Mouse (Mus musculus): Measurements from ENCODE around the gene Arhgef6. TPM values are rescaled to one million over a fixed set of nuclear protein-coding genes. Genes with fewer than 3 reads are reported as not detected.

Arhgef6 gene
- polyA plus RNA-seq, 1 experiment from 2014 or later, result 6.6 TPM

DNA sequence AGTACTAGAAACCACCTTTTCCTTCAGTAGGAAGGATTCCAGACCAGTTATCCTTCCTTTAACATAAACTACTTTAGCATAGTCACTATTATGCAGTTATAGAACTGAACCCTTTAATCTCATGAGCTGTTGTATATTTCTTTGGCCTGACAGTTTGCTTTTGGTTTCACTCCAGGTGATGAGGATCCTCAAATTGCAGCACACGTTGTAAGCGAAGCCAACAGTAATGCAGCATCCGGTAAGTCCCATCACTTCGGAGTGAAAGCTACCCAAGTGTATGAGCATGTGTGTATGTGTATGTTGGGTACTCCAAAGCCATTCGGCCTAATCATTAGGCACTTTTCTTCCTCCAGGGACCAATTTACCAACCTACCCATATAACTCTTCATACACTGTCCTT is 119.0 kb downstream of the Arhgef6 start:
- Histone ChIP-seq H3K9ac (replicated peaks) (no peak overlapping the region), H3K4me1 (no peaks in the 10 kb centered on the region), H3K4me2 (replicated peaks) (no peak overlapping the region), H3K9me3 (no peaks in the 10 kb centered on the region), H3K27ac (replicated peaks) (no peak overlapping the region), H3K27me3 (no peaks in the 10 kb centered on the region), H3K4me3 (no peak overlapping the region), H3K36me3 (no peaks in the 10 kb centered on the region)
- no peak for ATAC-seq (ENCODE audit: low FRiP score, low read depth)
- 94% methylated on average over 5 of the region's 5 CpGs for WGBS

DNA sequence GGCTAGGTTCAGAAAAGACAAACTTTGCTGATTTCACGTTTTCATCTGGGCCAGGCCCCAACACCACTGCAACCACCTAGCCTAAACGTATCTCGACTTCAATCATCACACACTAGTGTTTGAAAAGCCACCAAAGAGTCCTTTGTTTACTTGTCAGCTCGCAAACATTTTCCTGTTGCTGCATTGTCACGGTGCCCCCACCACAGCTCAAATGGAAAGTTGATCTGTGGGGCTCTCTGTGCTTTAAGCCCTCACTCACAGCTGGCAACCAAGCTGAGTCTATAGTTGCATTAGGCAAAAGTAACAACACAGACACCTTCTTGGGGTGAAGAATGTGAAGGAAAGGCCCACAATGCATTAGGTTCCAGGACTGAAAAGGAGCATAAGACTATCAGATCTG is 122.3 kb downstream of the Arhgef6 start:
- WGBS, result 68% methylated on average over 5 of the region's 5 CpGs
- Histone ChIP-seq H3K4me2 (replicated peaks) (no peak overlapping the region), H3K9ac (replicated peaks) (no peak overlapping the region), H3K4me3 (no peak overlapping the region), H3K27me3 (no peaks in the 10 kb centered on the region), H3K4me1 (no peaks in the 10 kb centered on the region), H3K36me3 (no peaks in the 10 kb centered on the region), H3K27ac (replicated peaks) (no peak overlapping the region), H3K9me3 (no peaks in the 10 kb centered on the region)
- ATAC-seq (ENCODE audit: low FRiP score, low read depth), result no peak

DNA sequence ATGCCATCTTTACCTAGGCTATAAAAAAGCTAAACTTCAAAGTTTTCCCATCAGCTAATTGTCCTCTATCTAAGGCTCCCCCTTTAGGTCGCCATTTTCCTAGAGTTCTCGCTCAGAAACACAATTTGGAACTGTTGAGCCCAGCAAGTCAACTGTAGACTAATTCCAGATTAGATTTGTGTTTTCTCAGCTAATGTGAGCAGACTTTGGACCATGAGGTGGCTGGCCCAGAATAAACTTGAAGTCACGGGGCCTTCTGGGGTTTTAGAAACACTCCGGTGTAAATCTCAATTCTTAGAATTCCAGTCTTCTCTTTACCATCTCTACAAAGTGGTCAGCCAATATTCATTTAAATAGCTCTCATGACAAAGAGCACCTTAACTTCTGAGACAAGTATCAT is 123.0 kb downstream of the Arhgef6 start:
- ATAC-seq (ENCODE audit: low FRiP score, low read depth), result no peak

DNA sequence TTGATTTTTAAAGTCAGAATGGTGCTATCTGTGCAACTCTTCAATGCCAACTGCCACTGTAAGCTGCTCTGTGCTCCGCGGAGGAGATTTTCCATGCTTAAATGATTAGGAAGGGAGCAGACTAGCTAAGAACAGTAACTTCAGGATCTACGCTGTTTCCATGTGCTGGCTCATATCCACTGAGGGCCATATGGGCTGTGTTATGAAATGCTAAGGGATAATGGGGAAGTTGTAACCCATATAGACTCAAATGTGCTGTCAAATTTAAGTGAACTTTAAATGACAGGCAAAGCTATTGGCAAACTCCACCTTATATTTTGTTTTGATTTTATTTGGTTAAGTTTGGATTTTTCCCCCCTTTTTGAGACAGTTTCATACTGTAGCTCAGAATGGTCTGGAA is 125.7 kb downstream of the Arhgef6 start:
- ATAC-seq (ENCODE audit: low FRiP score, low read depth), result no peak
- Histone ChIP-seq H3K4me1 (no peaks in the 10 kb centered on the region), H3K27me3 (no peaks in the 10 kb centered on the region)

More for the DNA sequence above, 123.0 kb downstream of the Arhgef6 start:
- H3K27ac ChIP-seq (replicated peaks), result no peak overlapping the region
- no peak overlapping the region for H3K4me3 ChIP-seq
- no peaks in the 10 kb centered on the region for H3K4me1 ChIP-seq
- no peaks in the 10 kb centered on the region for H3K36me3 ChIP-seq
- no peaks in the 10 kb centered on the region for H3K9me3 ChIP-seq
- no peaks in the 10 kb centered on the region for H3K27me3 ChIP-seq
- H3K9ac ChIP-seq (replicated peaks), result no peak overlapping the region
- H3K4me2 ChIP-seq (replicated peaks), result no peak overlapping the region
- 87% methylated on average over 4 of the region's 4 CpGs for WGBS

DNA sequence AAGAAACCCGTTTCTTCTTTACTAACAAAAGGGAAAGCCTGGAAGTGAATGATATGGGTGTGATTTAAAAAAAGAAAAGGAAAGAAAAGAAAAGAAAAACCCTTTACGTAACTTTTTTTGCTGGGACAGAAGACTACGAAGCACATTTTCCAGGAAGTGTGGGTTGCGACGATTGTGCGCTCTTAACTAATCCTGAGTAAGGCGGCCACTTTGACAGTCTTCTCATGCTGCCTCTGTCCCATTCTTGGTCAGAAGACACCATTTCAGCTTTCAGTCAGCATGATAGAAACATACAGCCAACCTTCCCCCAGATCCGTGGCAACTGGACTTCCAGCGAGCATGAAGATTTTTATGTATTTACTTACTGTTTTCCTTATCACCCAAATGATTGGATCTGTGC is 126.7 kb downstream of the Arhgef6 start, which contains the start of gene Cd40lg:
TSS of gene Cd40lg (plus strand) at position 268 of the 400 bp plus-strand sequence.
- Histone ChIP-seq H3K4me1 (no peaks in the 10 kb centered on the region), H3K27ac (replicated peaks) (no peak within 1 kb of the TSS), H3K4me3 (no peak within 1 kb of the TSS), H3K9me3 (no peaks in the 10 kb centered on the region), H3K4me2 (replicated peaks) (no peak within 1 kb of the TSS), H3K27me3 (no peaks in the 10 kb centered on the region), H3K9ac (replicated peaks) (no peak within 1 kb of the TSS), H3K36me3 (no peaks in the 10 kb centered on the region)
- 90% methylated on average over 9 of the region's 9 CpGs for WGBS
- no peak for ATAC-seq (ENCODE audit: low FRiP score, low read depth)

More for the DNA sequence above, 125.7 kb downstream of the Arhgef6 start:
- Histone ChIP-seq H3K36me3 (no peaks in the 10 kb centered on the region), H3K27ac (replicated peaks) (no peak overlapping the region), H3K9ac (replicated peaks) (no peak overlapping the region), H3K4me3 (no peak overlapping the region), H3K9me3 (no peaks in the 10 kb centered on the region), H3K4me2 (replicated peaks) (no peak overlapping the region)
- WGBS, result 81% methylated on average over 3 of the region's 3 CpGs

DNA sequence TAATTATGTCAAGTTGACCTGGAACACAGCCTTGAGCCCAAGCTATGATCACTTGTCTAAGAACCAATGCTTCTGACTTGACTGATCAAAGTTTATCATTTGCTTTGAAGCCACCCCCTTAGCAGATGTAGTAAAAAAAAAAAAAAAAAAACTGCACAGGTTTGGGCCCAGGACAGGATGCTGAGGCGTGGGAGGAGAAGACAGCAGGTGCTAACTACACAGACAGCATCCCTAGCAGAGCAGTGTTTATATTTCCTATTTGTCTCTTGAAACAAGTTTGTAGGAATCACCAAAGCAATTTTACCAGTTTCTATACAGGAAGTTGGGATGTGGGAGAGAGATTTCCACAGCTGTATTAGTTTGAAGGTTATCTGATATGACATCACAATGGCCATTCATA is 127.9 kb downstream of the Arhgef6 start:
- no peaks in the 10 kb centered on the region for H3K9me3 ChIP-seq
- no peak overlapping the region for H3K27ac ChIP-seq (replicated peaks)
- WGBS, result 78% methylated on average over 1 of the region's 1 CpGs
- no peaks in the 10 kb centered on the region for H3K36me3 ChIP-seq
- H3K9ac ChIP-seq (replicated peaks), result no peak overlapping the region
- no peaks in the 10 kb centered on the region for H3K27me3 ChIP-seq
- no peaks in the 10 kb centered on the region for H3K4me1 ChIP-seq
- no peak for ATAC-seq (ENCODE audit: low FRiP score, low read depth)
- no peak overlapping the region for H3K4me3 ChIP-seq
- no peak overlapping the region for H3K4me2 ChIP-seq (replicated peaks)

DNA sequence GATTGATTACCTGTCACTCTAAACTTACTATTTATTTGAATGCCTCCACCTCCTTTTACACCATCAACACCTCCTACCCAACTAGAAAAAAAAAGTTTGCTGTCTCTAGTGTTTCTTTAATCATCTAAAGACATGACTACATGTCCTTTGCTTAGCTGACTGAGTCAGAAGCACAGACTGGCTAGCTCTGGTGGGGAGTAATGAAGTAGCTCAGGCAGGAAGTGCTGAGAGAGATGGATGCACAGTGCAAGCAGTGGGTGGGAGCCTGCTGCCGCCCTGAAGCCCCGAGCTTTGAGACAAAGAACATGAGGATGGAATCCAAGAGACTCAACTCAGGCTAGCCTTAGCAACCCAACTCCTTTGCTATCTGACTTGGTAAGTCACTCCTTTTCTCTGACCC is 138.1 kb downstream of the Arhgef6 start:
- Histone ChIP-seq H3K36me3 (no peaks in the 10 kb centered on the region), H3K4me2 (replicated peaks) (no peak overlapping the region), H3K27me3 (no peaks in the 10 kb centered on the region), H3K4me1 (no peaks in the 10 kb centered on the region), H3K9ac (replicated peaks) (no peak overlapping the region), H3K9me3 (no peaks in the 10 kb centered on the region), H3K4me3 (no peak overlapping the region), H3K27ac (replicated peaks) (no peak overlapping the region)
- no peak for ATAC-seq (ENCODE audit: low FRiP score, low read depth)
- 67% methylated on average over 2 of the region's 2 CpGs for WGBS

DNA sequence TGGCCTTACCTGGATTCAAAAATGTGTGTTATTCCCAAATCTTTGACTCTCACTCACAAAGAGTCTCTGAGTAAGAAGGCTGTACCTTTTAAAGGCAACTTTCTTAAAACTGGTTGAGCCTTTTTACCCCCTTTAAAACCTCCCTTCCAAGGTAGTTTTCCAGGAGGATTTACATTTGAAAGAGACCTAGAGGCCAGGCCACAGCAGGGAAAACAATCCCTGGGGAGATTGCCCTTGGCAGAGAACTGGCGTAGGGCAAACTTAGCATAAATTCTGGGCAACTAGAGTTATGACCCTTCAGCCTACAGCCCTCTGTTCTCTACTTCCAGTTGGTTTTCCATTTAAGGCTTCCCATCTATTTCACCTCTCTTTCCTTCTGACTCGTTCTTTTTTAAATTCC is 140.5 kb downstream of the Arhgef6 start:
- WGBS, result 56% methylated on average over 2 of the region's 2 CpGs
- Histone ChIP-seq H3K27ac (replicated peaks) (no peak overlapping the region), H3K4me1 (no peaks in the 10 kb centered on the region), H3K27me3 (no peaks in the 10 kb centered on the region), H3K36me3 (no peaks in the 10 kb centered on the region), H3K4me3 (no peak overlapping the region), H3K4me2 (replicated peaks) (no peak overlapping the region), H3K9me3 (no peaks in the 10 kb centered on the region), H3K9ac (replicated peaks) (no peak overlapping the region)
- ATAC-seq (ENCODE audit: low FRiP score, low read depth), result no peak

DNA sequence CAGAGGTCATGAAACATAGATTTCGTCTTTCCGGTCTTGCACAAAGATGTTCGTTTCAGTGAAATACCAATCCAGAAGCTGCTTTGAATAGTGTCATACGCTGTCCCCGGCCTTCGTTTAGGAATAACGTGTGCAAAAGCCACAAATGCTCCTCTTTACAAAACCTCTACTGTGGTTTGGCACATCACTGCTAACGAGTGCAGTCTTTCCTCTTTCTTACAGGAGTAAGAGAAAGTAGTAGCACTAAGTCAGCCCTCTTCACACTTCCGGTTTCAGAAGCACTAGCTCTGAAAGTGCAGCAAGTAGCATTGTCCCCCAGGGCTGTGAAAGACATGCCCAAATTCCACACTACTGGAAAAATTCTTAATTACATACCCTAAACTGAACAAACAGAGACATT is 142.2 kb downstream of the Arhgef6 start:
- Histone ChIP-seq H3K36me3 (no peaks in the 10 kb centered on the region), H3K9me3 (no peaks in the 10 kb centered on the region), H3K4me2 (replicated peaks) (no peak overlapping the region), H3K27me3 (no peaks in the 10 kb centered on the region), H3K9ac (replicated peaks) (no peak overlapping the region), H3K27ac (replicated peaks) (no peak overlapping the region), H3K4me1 (no peaks in the 10 kb centered on the region), H3K4me3 (no peak overlapping the region)
- 87% methylated on average over 9 of the region's 9 CpGs for WGBS
- ATAC-seq (ENCODE audit: low FRiP score, low read depth), result no peak

DNA sequence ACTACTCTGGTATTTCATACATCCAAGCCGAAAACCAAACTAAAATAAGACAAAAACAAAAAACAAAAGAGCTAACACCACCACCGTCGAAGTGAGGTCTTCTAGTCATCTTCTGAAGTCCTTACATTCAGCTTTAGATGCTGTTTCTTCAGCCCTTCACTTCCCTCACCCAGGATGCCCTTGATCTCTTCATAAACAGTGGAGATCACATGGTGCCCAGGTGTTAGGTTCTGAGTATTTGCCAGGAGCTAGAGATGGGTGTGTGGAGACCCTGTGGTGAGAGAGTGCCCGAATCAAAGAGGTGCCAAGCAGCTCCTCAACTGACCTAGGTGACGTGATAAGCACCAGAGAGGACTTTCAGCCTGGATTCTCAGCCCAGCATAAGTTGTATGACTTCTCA is 149.2 kb downstream of the Arhgef6 start:
- Histone ChIP-seq H3K27me3 (no peaks in the 10 kb centered on the region), H3K27ac (replicated peaks) (no peak overlapping the region), H3K4me3 (no peak overlapping the region), H3K4me2 (replicated peaks) (no peak overlapping the region), H3K9me3 (no peaks in the 10 kb centered on the region), H3K9ac (replicated peaks) (no peak overlapping the region), H3K4me1 (no peaks in the 10 kb centered on the region), H3K36me3 (no peaks in the 10 kb centered on the region)
- 81% methylated on average over 5 of the region's 5 CpGs for WGBS
- ATAC-seq (ENCODE audit: low FRiP score, low read depth), result no peak

DNA sequence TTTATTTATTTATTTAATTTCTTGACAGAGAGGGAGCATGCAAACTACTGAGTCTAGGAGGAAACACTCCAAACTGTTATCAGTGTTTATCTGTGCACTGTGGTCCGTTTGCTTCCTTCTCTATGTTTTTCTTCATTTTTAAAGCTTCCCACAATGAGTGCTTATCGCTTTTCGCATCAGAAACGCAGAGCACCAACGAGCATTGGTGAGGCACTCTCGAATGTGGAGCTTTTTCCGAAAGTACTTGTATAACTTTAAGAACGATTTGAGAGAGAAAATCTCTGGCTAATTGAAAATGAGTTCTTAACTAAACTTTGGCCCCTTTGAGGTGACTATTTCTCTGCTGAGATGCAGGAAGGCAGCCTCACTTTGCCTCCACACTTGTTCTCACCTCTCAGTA is 151.2 kb downstream of the Arhgef6 start:
- H3K4me1 ChIP-seq, result no peaks in the 10 kb centered on the region
- no peaks in the 10 kb centered on the region for H3K9me3 ChIP-seq
- no peak overlapping the region for H3K4me2 ChIP-seq (replicated peaks)
- H3K9ac ChIP-seq (replicated peaks), result no peak overlapping the region
- WGBS, result 89% methylated on average over 8 of the region's 8 CpGs
- ATAC-seq (ENCODE audit: low FRiP score, low read depth), result no peak
- no peaks in the 10 kb centered on the region for H3K36me3 ChIP-seq
- H3K4me3 ChIP-seq, result no peak overlapping the region
- H3K27ac ChIP-seq (replicated peaks), result no peak overlapping the region
- H3K27me3 ChIP-seq, result no peaks in the 10 kb centered on the region

DNA sequence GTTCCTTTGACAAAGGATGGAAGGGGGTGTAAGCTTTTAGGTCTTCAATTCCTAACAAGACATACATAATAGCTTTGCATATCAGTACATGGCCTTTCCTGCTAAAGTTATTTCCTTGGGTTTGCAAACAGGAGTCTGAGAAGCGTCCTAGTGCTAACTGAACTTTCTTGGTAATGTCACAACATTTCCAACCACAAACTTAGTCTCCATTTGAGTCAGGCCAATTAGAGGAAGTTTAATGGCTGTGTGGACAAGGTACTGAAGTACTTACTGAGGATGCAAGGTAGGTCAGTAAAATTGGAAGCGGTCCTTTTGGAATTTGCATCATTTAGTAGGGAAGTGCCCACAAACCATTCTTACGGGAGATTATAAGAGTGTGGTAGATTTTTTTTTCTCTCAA is 155.2 kb downstream of the Arhgef6 start:
- H3K27me3 ChIP-seq, result no peaks in the 10 kb centered on the region
- no peaks in the 10 kb centered on the region for H3K36me3 ChIP-seq
- no peak for ATAC-seq (ENCODE audit: low FRiP score, low read depth)
- WGBS, result 91% methylated on average over 3 of the region's 3 CpGs
- no peak overlapping the region for H3K9ac ChIP-seq (replicated peaks)
- H3K27ac ChIP-seq (replicated peaks), result no peak overlapping the region
- no peak overlapping the region for H3K4me2 ChIP-seq (replicated peaks)
- no peaks in the 10 kb centered on the region for H3K9me3 ChIP-seq
- no peaks in the 10 kb centered on the region for H3K4me1 ChIP-seq
- H3K4me3 ChIP-seq, result no peak overlapping the region

DNA sequence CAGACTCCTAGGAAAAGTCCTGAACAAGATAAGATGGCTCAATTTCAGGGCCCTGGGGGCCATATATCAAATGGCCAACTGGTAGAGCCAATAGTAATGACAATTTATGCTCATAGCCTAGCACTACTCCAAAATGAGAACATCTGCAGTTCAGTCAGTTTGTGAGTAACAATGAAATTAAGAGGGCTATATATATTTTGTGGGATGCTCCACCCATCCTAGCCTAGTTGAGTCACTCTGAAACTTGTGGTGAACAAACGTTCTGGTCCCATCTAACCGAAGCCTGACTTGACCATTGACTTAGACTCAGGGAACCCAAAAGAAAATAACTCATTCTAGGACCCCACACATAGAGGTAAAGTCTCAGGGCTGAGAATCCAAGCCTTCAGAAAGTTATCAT is 156.1 kb downstream of the Arhgef6 start:
- Histone ChIP-seq H3K36me3 (no peaks in the 10 kb centered on the region), H3K9ac (replicated peaks) (no peak overlapping the region), H3K9me3 (no peaks in the 10 kb centered on the region), H3K4me3 (no peak overlapping the region), H3K4me2 (replicated peaks) (no peak overlapping the region), H3K4me1 (no peaks in the 10 kb centered on the region), H3K27ac (replicated peaks) (no peak overlapping the region), H3K27me3 (no peaks in the 10 kb centered on the region)
- no peak for ATAC-seq (ENCODE audit: low FRiP score, low read depth)
- 94% methylated on average over 2 of the region's 2 CpGs for WGBS

All from midbrain, embryonic 12.5 days (tissue).